Mouse (Mus musculus): ENCODE measurements at regions not wholly inside any gene's neighbourhood (a gene's known extent, or its start where the extent isn't known, plus 50 kb on each side); places are given as distances from the start of the nearest gene placed in this dataset.

DNA sequence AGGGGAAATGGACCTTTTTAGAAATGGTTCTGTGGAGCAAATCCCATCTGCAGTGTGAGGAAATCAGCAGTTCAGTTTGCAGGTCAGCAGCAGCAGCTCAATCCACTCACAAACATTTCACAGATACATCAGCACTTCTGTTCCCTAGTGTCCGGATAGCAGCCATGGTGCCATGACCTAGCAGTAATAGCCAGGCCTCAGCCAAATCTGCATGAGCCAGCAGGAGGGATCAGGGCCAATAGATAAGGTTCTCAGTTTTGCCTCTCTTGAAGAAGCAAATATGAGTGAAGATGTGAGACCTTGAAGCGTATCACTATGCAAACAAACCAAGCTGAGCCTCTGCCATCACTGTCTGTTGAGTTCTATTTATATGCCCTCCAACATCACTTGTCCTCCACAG, 380.7 kb upstream of the Chrm3 start:
- DNase-seq (ENCODE audit: low spot score) = no peak

DNA sequence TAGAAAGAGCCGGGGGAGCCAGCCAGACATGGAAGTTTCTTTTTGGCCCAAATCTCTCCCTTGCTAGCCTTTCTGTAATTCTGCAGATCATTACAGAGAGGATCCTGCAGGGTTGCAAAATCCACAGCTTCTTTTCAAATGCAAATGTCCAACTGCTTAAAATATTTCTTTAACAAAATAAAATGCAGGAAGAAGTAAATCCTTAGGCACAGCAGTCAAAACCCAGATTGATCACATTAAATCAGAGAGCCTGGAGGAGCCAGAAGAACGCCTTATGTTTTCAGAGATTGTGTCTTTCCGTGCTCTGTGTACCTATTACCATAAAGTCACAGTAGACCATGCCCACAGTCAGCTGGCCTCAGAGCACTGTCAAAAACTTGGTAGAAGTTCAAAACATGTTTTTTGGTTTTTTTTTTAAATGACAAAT, 365.1 kb upstream of the Chrm3 start:
- no peak for DNase-seq (ENCODE audit: low spot score)

DNA sequence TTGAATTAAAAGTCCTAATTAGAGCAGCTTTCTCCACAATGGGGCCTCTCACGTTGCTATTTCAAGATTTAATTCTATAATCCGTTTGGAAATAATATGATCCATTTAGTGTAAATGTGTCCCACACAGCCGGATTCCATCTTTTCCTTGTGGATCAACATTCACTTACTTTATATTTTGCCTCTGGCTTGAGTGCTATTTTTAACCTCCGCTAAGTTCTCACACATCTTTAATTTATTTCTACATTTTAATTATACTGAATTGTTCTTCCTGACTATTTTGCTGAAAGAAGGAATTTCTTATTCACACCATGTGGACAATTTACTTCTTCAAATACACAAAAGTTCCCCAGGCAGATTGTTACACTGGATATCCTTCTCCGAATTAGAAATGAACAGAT, 364.7 kb upstream of the Chrm3 start:
- no peak for DNase-seq (ENCODE audit: low spot score)

DNA sequence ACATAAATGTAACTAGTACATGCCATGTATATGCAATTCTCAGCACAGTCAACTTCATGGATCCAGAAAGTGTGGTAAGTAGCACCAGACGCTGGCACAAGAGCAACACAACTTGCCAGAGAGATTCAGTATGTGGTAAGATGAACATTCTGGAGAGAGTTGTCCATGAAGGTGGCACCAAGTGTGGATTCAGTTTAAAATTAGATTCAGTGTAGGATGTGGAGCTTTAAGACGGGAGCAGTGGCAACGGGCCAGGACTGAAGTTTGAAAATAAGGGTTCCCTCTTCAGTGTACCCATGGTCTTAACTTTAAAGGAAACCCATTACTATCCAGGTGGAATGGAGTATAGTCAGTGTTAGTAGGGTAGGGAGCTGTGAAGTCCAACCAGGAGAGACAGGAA, 360.0 kb upstream of the Chrm3 start:
- DNase-seq (ENCODE audit: low spot score) = no peak

DNA sequence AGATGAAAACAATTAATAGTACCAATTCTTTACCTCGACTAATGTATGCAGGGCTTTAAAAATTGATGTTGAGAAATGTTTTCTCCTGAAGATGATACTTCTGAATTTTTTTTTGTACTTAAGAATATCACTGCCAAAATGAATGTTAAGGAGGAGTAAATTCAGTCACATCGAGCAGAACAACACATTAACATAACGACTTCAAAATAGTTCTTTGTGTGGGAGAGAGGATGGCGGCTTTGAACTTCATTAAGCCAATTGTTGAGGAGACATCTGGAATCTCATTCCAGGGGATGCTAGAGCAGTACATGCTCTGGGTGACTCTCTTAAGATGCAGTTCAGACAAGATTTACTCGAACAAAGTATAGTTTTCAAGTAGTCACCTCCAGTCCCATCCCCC, 350.8 kb upstream of the Chrm3 start:
- no peak for DNase-seq (ENCODE audit: low spot score)

DNA sequence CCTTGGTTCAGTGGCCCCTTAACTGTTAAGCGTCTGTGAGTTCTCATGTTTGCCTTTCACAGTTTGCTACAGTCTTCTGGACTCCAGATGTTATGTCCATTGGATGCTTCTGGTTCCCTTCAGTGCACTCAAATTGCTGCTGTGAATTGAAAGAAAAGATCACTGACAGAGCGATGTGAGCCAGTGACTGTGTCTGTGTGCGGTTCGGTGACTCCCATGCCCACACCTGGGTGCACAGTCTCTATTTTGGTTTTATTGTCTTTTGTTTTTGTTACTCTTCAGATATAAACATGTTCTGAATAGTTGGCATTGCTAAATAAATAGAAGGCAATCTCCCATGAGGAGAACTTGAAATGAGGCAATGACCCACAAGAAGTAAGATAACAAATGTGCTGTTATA, 350.3 kb upstream of the Chrm3 start:
- DNase-seq (ENCODE audit: low spot score) = peak; percentile 15

DNA sequence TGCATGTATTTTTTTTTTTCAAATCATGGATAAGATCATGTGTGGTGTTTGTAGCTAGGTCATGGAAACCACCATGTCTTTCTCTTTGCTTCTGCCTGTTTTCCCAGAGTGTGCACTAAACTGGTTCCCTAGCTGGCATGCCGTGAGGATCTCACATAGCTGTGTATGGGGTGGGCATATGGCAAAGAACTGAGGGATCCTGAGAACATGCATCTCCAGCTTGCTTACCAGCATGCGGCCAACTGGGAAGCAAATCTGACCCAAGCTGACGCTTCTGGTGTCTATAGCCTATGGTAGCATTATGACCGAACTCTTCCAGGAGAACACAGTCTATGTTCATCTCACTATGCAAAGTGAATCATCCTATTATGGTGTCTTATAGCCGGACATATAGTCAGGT, 336.5 kb upstream of the Chrm3 start:
- no peak for DNase-seq (ENCODE audit: low spot score)

DNA sequence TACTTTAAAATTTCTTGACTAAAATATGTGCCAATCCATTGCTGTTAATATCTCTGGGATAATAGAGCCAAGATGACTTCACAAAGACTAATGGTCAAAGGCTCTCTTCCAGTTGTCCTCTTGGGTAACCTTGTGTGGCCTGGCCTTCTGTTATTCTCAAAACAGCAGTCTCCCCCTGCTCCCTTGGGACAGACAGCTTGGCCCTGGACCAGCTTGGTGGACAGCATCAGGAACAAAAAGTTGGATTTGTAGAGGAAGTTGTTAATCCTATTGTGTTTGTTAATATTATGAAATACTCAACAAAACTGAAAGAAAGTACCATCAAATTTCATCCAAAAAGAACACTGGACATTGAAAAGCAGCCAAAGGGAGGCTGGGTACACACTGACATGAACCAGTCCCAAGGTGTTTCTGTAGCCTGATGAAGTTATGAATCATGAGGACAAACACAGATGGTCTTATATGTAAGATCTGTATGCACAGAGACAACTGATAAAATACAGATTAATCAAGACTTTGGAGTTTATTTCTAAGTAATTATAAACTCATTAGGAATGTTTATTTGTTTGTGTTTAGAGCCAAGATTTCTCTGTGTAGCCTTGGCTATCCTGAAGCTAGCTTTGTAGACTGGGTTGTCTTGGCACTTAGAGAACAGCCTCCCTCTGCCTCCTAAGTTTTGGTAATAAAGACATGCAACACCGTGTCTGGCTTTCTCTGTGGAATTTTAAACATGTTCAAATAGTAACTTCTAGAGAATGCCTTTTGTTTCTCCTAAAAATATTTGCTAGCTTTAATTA, 335.7 kb upstream of the Chrm3 start:
- DNase-seq (ENCODE audit: low spot score) = no peak

DNA sequence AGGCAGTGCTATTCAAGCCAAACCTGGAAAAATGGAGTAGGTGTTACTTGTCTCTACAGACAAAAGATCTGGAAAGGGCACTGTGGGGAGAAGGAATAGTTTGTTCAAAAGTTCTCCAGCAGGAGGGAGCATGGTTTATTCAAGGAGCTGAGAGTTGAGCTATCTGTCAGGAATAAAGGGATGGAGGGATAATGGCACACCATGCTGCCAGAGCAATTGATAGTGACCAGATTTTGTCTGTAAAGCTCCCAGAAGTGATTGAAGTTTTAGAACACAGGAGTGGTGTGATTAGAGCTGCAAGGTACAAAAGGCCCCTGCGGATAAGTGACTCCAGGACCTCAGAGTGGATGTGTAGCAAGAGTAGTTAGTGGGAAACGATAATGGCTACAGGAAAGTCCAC, 330.7 kb upstream of the Chrm3 start:
- no peak for DNase-seq (ENCODE audit: low spot score)

DNA sequence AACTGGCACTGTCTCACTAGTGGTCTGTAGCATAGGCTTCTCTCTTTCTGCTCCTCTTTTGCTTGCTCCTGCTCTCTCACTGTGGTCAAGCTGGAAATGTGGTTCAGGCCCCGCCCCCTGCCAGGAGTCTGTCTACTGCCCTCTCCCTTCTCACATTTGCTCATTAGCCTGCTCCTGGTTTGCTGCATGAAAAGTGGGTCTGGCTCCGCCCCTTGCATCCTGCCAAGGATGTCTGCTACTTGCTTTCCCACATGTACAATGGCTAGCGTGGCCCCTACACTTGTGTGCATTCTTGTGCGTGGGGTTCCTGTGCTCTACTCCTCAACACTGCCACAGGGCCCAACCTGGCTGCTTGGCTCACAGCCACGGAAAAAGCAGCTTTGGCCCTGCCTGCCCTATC, 326.7 kb upstream of the Chrm3 start:
- no peak for DNase-seq (ENCODE audit: low spot score)

DNA sequence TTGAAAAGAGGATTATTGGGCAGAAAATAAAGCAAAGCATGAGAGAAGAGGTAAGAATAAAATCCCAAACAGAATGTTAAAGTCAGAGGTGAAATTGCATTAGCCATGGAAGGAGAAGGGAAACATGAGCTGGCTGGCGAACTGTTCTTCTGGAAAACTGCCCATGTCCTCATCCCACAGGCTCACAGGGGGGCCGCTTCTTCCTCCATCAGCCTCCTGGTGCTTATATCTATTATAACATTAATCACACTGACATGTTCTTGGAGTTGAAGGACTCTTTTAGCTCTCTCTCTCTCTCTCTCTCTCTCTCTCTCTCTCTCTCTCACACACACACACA, 293.4 kb upstream of the Chrm3 start:
- no peak for DNase-seq (ENCODE audit: low spot score)

DNA sequence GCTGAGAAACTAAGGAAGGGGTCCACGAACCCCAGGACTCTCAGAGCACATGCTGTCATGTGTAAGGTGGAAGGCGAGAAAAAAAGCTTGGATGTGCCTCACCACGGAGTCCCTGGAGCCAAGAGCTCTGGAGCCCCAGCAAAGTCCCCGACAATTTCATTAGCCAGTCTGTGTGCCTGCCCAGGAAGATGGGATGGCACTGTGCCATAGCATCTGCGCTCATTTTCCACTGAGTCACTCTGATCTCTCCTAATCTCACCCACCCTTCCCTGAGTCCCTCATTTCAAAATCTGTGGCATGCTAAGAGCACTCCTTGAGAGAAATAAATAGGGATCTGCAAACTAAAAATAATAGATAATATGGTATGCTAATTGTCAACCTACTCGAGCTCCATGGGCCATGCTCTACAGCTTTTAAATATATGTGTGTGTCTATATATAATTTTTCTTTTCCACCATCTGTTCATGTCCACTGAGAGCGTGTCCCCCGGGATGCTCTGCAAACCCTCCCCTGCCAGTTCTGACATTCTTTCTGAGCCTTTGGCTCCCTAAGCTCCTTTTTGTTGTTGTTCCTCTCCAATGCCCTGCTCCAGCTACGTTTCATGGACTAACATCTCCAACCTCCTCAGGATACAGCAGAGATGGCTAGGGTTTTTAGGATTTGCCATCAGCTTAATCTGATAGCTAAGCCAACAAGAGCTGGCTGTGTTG, 292.9 kb upstream of the Chrm3 start:
- no peak for DNase-seq (ENCODE audit: low spot score)

DNA sequence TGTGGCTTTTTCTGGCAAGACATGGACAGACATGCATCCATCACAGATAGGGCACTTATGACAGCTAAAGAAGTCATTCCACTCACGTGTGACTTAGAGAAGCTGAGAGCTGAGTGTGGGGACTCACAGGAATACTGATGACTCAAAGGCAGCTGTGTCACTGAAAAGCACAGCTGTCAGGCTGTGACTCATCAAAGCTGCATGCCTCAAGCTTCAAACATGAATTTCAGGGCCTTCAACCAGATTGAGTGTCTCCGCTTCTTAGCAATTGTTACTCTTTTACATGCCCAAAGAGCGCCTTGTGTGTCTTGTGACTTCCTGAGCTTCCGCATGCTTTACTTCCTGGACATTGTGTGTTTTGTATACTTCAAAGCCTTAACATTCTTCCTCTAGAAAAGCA, 276.2 kb upstream of the Chrm3 start:
- DNase-seq (ENCODE audit: low spot score) = peak; percentile 4

DNA sequence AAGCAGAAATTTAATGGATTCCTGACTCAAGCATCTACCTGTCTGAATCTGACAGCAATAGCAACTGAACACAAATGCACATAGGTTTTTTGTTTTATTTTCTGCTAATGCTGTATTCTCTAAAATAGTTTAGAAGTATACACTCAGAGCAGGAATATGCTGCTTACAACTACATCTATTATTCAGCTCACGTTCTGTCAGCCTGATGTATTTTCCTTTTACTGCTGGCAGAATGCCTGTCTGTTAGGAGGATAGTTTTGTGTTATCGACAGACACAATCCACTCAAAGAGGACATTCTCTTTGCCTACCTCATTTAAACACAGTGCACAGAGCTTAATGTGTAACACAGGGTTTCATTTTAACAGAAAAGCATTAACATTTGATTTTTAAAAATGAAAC, 269.8 kb upstream of the Chrm3 start:
- no peak for DNase-seq (ENCODE audit: low spot score)

DNA sequence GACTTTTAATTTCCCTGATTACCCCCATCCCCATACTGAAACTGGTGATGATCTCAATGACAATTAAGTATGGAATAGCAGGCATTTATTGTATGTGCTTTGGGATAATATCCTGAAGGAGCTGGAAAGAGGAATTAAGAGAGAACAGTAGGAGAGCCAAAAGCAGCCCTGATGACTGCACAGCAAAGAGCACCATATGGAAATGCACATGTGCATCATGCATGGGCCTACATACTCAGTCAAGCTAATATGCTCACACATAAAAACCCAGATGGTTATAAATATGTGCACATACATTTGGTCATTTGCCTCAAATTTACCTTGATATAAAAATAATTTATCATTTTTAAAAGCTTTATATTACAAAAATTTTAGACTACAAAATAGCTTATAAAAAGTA, 259.0 kb upstream of the Chrm3 start:
- no peak for DNase-seq (ENCODE audit: low spot score)

DNA sequence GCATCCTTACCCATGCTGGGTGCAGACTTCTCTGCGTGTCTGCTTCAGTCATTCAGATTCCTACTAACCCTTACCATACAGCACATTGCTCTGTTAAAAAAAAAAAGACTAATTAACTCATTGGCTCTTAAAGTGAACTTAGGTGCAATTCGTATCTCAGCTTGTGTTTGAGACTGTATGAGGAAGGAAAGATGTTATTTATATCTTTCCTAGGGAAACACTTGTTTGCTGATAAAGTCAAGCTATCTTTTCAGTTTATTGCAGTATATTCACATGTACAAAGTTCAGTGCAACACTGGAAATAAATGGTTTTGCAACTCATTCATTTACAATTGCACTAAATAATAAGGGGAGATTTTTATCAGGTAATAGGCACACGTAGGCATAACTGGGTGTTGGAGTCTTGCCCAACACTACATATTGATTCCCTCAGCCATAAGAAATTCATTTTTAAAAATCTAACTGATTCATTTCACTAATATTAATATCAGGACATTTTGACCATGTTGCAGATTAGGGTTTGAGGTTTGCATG, 257.8 kb upstream of the Chrm3 start:
- no peak for DNase-seq (ENCODE audit: low spot score)

DNA sequence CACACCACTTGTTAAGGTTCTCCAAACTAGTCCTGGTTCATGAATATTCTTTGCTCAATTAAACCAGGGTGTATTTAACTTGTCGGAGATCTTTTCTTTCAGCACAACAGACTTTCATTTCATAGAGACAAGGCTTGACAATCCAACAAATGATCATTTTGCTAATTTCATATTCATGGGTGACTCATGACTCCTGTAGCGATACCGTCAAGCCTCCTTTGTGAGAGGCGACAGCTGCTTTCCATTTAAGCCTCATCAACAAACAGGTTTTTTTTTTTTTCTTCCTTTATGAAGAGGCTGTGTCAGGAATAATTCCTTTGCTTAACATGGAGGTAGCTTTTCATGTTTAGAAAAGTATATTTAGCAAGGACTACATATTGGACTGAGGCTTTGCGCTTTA, 214.3 kb upstream of the Chrm3 start:
- DNase-seq (ENCODE audit: low spot score) = no peak

DNA sequence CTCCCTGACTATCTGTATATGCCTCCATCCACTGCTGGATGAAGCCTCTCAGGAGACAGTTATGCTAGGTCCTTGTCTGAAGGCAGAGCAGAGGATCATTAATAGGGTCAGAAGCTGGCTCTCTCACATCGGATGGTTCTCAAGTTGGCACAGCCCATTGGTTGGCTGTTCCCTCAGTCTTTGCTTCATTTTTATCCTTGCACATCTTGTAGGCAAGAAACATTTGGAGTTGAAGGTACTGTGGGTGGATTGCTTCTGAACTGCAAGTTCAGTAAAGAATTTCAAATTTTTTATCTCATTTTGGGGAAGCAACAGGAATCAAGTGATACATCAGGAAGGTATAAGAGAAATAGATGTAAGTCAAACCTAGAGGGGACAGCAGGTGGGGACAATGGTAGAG, 206.2 kb upstream of the Chrm3 start:
- no peak for DNase-seq (ENCODE audit: low spot score)

DNA sequence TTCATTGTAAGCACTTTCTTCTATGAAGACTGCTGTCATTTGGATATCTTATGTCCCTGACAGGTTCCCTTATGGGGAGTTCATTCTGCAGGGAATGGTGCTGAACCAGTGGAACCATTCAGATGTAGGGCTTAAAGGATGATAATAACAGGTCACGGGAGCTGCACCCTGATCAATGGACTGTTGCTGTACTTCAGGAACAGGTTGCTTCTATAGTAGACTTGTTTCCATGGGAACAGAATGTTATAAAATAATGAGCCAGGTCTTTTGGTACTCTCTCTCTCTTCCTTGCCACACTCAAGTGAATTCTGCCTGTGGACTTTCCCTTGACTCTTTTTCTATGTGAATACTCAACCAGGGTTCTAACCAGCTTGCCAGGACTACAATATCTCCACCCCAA, 196.9 kb upstream of the Chrm3 start:
- no peak for DNase-seq (ENCODE audit: low spot score)

DNA sequence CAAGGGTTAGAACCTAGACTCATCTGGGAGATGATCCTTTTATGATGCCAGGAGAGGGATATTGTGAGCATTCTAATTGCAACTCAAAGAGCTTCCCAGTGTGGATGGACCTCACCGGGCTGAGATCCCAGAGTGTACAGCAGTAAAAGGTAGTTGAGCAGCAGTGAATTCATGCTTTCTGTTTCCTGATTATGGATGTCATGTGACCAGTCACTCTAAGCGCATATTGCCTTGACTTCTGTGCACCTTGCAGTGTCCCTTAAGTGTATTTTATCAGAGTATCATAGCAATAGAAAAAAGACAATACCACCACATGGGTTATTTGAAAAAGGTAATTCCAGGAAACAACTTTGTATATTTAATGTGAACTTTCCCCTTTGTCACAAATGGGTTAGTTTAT, 193.9 kb upstream of the Chrm3 start:
- DNase-seq (ENCODE audit: low spot score) = no peak

DNA sequence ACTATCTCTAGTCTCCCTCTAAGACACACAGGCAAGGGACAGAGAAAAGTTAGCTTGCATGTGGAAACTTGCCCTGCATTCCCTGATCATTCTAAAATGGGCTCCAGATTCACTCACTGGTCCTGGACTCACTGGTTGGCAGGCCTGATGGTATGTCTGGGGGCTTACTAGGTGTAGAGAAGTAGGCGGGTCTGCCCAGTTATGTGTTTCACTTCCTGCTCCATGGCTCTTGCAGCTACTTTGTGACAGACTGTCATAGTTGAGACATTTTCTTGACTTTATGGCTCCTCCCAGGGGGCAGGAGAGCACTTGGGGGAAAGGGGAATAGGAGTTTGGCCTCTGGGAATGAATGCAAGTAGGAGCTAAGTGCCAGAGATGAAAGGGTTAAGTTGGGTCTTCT, 182.1 kb upstream of the Chrm3 start:
- no peak for DNase-seq (ENCODE audit: low spot score)

DNA sequence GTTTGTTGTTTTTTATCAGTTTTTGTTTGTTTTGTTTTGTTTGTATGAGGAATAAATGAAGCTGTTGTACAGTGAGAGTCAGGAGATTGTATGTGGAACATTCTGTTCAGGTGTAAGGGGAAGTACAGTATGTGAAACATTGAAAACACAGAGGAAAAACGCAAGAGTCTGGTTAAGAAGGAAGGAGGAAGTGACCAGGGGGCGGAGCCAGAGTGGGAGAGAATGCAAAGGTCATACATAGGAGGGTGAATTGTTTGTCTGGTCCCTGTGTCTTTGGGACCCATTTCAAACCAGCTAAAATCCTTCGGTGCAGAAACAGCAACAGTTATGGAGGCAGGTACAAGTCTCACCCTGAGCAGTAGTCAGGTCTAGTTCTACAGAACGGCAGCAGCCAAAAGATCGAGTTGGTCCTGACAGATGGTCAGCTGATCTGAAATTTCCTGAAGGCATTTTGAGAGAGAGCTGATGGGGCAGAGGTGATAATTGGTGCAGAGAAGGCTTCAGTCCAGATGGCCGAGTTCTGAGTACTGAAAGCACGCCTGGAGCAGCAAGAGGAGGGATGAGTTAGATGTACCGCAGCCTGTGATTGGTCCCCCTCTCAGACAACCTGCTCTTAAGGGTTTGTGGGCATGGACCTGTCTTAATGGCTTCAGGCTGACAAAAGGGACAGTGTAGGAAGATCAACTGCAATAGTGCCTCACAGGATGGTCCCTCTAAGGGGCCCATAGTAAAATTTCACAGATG, 179.7 kb upstream of the Chrm3 start:
- no peak for DNase-seq (ENCODE audit: low spot score)

DNA sequence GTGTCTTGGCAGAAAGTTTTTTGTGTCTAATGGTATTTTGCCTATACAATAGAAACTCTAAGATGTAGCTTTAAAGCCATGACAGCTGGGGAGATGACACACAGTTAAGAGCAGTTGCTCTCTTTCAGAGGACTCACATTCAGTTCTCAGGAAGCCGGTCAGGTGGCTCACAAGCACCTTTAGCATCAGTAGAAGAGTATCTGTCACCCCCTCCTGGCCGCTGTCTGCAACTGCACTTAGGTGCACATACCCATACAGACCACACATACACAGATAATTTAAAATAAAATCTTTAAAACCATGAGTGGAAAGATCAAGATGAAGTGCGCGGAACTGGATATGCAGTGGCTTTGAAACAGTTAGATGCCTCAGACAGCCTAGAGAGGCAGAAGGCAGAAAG, 178.3 kb upstream of the Chrm3 start:
- DNase-seq (ENCODE audit: low spot score) = peak; percentile 22

Measured in embryo, embryonic 10.5 days (tissue).